Mouse (Mus musculus) liver, adult 2 months (tissue): ENCODE measurements at regions not wholly inside any gene's neighbourhood (a gene's known extent, or its start where the extent isn't known, plus 50 kb on each side); places are given as distances from the start of the nearest gene placed in this dataset.

Source experiments
- CTCF ChIP-seq: fragments of 200-500 bp; IDR thresholded peaks from 2 replicates; pipeline ENCODE4 v1.5.1; 2011; ENCODE audit warnings: low read depth, low read length, control low read depth
- POLR2A ChIP-seq: fragments of 200-500 bp; IDR thresholded peaks from 2 replicates; pipeline ENCODE4 v1.6.1; 2011; ENCODE audit warnings: low read length, control low read depth; ENCODE audit not compliant: insufficient read depth; ENCODE audit errors: extremely low read depth

- TF ChIP-seq POLR2A (no peak), CTCF (no peak)
Measured at GRCm38 (mm10) chr12:16277567-16278332, 333.0 kb downstream of the Lpin1 start.
